Mouse (Mus musculus) lung, embryonic 16.5 days (tissue): Measurements from ENCODE around the gene P2rx7. TPM values are rescaled to one million over a fixed set of nuclear protein-coding genes. Genes with fewer than 3 reads are reported as not detected.

ENCODE experiments used
- ATAC-seq: fragments of 200-750 bp; cut with Nextera tagmentation; 2 replicates; pipeline ENCODE4 v1.8.0; 2017; ENCODE audit warnings: low read depth, mild to moderate bottlenecking, moderate library complexity
- H3K27ac ChIP-seq: fragments of 300-500 bp; sonication (generic); 2 replicates; pipeline ENCODE4 v1.5.1; 2014; ENCODE audit warnings: mild to moderate bottlenecking, control low read depth, low read length
- H3K27me3 ChIP-seq: fragments of 300-500 bp; sonication (generic); 2 replicates; pipeline ENCODE4 v1.6.1; 2014; ENCODE audit warnings: low read depth, low read length, mixed read lengths; ENCODE audit not compliant: control insufficient read depth, insufficient read depth
- H3K36me3 ChIP-seq: fragments of 300-500 bp; sonication (generic); 2 replicates; pipeline ENCODE4 v1.6.1; 2014; ENCODE audit warnings: low read length; ENCODE audit not compliant: control insufficient read depth, insufficient read depth
- H3K4me1 ChIP-seq: fragments of 300-500 bp; sonication (generic); replicated peaks from 2 replicates; pipeline ENCODE4 v1.6.1; 2014; ENCODE audit warnings: low read length, mixed read lengths; ENCODE audit not compliant: control insufficient read depth, insufficient read depth
- H3K4me2 ChIP-seq: fragments of 300-500 bp; sonication (generic); 2 replicates; pipeline ENCODE4 v1.6.1; 2014; ENCODE audit warnings: low read depth, low read length, control low read depth
- H3K4me3 ChIP-seq: fragments of 300-500 bp; sonication (generic); 2 replicates; pipeline ENCODE4 v1.5.1; 2014; ENCODE audit warnings: mild to moderate bottlenecking, low read length, control low read depth
- H3K9ac ChIP-seq: fragments of 300-500 bp; sonication (generic); 2 replicates; pipeline ENCODE4 v1.6.1; 2014; ENCODE audit warnings: low read length, control low read depth
- H3K9me3 ChIP-seq: fragments of 300-500 bp; sonication (generic); 2 replicates; pipeline ENCODE4 v1.6.1; 2016; ENCODE audit warnings: low read length; ENCODE audit not compliant: control insufficient read depth
- WGBS: fragments of 180-500 bp; shearing (Covaris S2); extraction: QIAGEN DNeasy Blood & Tissue Kit; methylation state at CpG from one replicate; pipeline ENCODE4 v1.1.7; 2014; 5-methylcytosine and 5-hydroxymethylcytosine counted together
- polyA plus RNA-seq: library from polyadenylated mRNA; unstranded; fragments of >200 nt; fragmentation: Nextera tagmentation; extraction: Ambion mirVana; gene quantifications from 2 replicates; pipeline ENCODE4 v1.2.1, GENCODE M21; 2015

P2rx7 gene
- polyA plus RNA-seq: 4.2 TPM in 2 replicates

- peak within 1 kb of the TSS; percentile 37; the same call in 1 of the 2 replicates for H3K9ac ChIP-seq
These were observed at the start of gene P2rx7 for GRCm38 (mm10) chr5:122643701-122644100. Gene P2rx7 (plus strand): TSS chr5:122643911.

GRCm38 (mm10) chr5:122595470-122595869 is 48.2 kb upstream of the P2rx7 start:
- no peak for ATAC-seq
- WGBS: 64% methylated on average over 4 of the region's 4 CpGs

More at GRCm38 (mm10) chr5:122643701-122644100, at the start of gene P2rx7:
- H3K9me3 ChIP-seq: no peaks in the 10 kb centered on the region
- 0 out of 2 replicates have a peak, but pooled peaks cover 8% of the 10 kb centered on the region for H3K4me1 ChIP-seq
- peak within 1 kb of the TSS; percentile 30 for H3K4me3 ChIP-seq
- 58% methylated on average over 12 of the region's 12 CpGs for WGBS
- H3K27ac ChIP-seq: peak within 1 kb of the TSS; percentile 41
- no peaks in the 10 kb centered on the region for H3K36me3 ChIP-seq
- H3K4me2 ChIP-seq: peak within 1 kb of the TSS; percentile 33
- ATAC-seq: peak; percentile 75
- no peaks in the 10 kb centered on the region for H3K27me3 ChIP-seq

GRCm38 (mm10) chr5:122602233-122602632 is 41.5 kb upstream of the P2rx7 start:
- no peaks in the 10 kb centered on the region for H3K9me3 ChIP-seq
- peaks cover 11% of the 10 kb centered on the region for H3K4me1 ChIP-seq
- peak overlapping the region; percentile 76 for H3K27ac ChIP-seq
- H3K9ac ChIP-seq: no peak overlapping the region
- H3K36me3 ChIP-seq: peaks cover 19% of the 10 kb centered on the region
- no peak overlapping the region for H3K4me2 ChIP-seq
- ATAC-seq: peak; percentile 93
- no peaks in the 10 kb centered on the region for H3K27me3 ChIP-seq
- 18% methylated on average over 11 of the region's 11 CpGs for WGBS
- no peak overlapping the region for H3K4me3 ChIP-seq

More at GRCm38 (mm10) chr5:122595470-122595869, 48.2 kb upstream of the P2rx7 start:
- H3K9me3 ChIP-seq: peaks cover 2% of the 10 kb centered on the region; the same call in 1 of the 2 replicates
- H3K9ac ChIP-seq: no peak overlapping the region
- H3K27ac ChIP-seq: no peak overlapping the region
- H3K4me3 ChIP-seq: no peak overlapping the region
- H3K36me3 ChIP-seq: peaks cover 19% of the 10 kb centered on the region
- no peak overlapping the region for H3K4me2 ChIP-seq
- H3K27me3 ChIP-seq: no peaks in the 10 kb centered on the region
- H3K4me1 ChIP-seq: no peaks in the 10 kb centered on the region

- Histone ChIP-seq H3K4me3 (no peak overlapping the region), H3K27me3 (no peaks in the 10 kb centered on the region), H3K4me2 (no peak overlapping the region), H3K36me3 (peaks cover 23% of the 10 kb centered on the region), H3K9me3 (no peaks in the 10 kb centered on the region), H3K4me1 (peaks cover 11% of the 10 kb centered on the region), H3K9ac (no peak overlapping the region), H3K27ac (no peak overlapping the region)
- WGBS: 92% methylated on average over 2 of the region's 2 CpGs
- no peak for ATAC-seq
These were observed 38.8 kb upstream of the P2rx7 start for GRCm38 (mm10) chr5:122604894-122605293.

- H3K9me3 ChIP-seq: no peaks in the 10 kb centered on the region
- H3K27ac ChIP-seq: peak overlapping the region; percentile 33; the same call in 1 of the 2 replicates
- peaks cover 11% of the 10 kb centered on the region for H3K4me1 ChIP-seq
- no peaks in the 10 kb centered on the region for H3K27me3 ChIP-seq
- no peak for ATAC-seq
- peak overlapping the region; percentile 40 for H3K9ac ChIP-seq
- no peak overlapping the region for H3K4me3 ChIP-seq
- peaks cover 5% of the 10 kb centered on the region for H3K36me3 ChIP-seq
- no peak overlapping the region for H3K4me2 ChIP-seq
- WGBS: 41% methylated on average over 5 of the region's 5 CpGs
These were observed 32.1 kb upstream of the P2rx7 start for GRCm38 (mm10) chr5:122611651-122612050.

GRCm38 (mm10) chr5:122613908-122614732 is 29.6 kb upstream of the P2rx7 start, which contains the start of gene Ift81:
Gene Ift81 (minus strand): TSS chr5:122614518.
- Histone ChIP-seq H3K9me3 (no peaks in the 10 kb centered on the region), H3K9ac (peak within 1 kb of the TSS; percentile 86), H3K4me3 (peak within 1 kb of the TSS; percentile 90), H3K27ac (peak within 1 kb of the TSS; percentile 82), H3K27me3 (no peaks in the 10 kb centered on the region), H3K36me3 (peaks cover 5% of the 10 kb centered on the region; the same call in 1 of the 2 replicates), H3K4me1 (peaks cover 11% of the 10 kb centered on the region), H3K4me2 (peak within 1 kb of the TSS; percentile 64)
- 2% methylated on average over 67 of the region's 67 CpGs for WGBS
- ATAC-seq: peak; percentile 96

GRCm38 (mm10) chr5:122617718-122618117 is 26.0 kb upstream of the P2rx7 start:
- no peak overlapping the region for H3K9ac ChIP-seq
- ATAC-seq: no peak
- 72% methylated on average over 5 of the region's 5 CpGs for WGBS
- H3K4me3 ChIP-seq: no peak overlapping the region
- no peak overlapping the region for H3K4me2 ChIP-seq
- no peaks in the 10 kb centered on the region for H3K9me3 ChIP-seq
- H3K36me3 ChIP-seq: no peaks in the 10 kb centered on the region
- no peak overlapping the region for H3K27ac ChIP-seq
- H3K4me1 ChIP-seq: peaks cover 9% of the 10 kb centered on the region
- no peaks in the 10 kb centered on the region for H3K27me3 ChIP-seq

GRCm38 (mm10) chr5:122619686-122620296 is 23.9 kb upstream of the P2rx7 start:
- Histone ChIP-seq H3K4me3 (no peak overlapping the region), H3K9ac (no peak overlapping the region), H3K9me3 (no peaks in the 10 kb centered on the region), H3K4me1 (peaks cover 6% of the 10 kb centered on the region; the same call in 1 of the 2 replicates), H3K27ac (peak overlapping the region; percentile 48), H3K36me3 (no peaks in the 10 kb centered on the region), H3K27me3 (no peaks in the 10 kb centered on the region), H3K4me2 (no peak overlapping the region)
- ATAC-seq: no peak
- WGBS: 68% methylated on average over 9 of the region's 9 CpGs

- no peak overlapping the region for H3K4me2 ChIP-seq
- ATAC-seq: peak; percentile 96
- no peak overlapping the region for H3K4me3 ChIP-seq
- H3K27ac ChIP-seq: peak overlapping the region; percentile 91
- H3K27me3 ChIP-seq: no peaks in the 10 kb centered on the region
- H3K9ac ChIP-seq: no peak overlapping the region
- WGBS: 8% methylated on average over 7 of the region's 7 CpGs
- H3K4me1 ChIP-seq: peaks cover 6% of the 10 kb centered on the region; the same call in 1 of the 2 replicates
- H3K9me3 ChIP-seq: no peaks in the 10 kb centered on the region
- no peaks in the 10 kb centered on the region for H3K36me3 ChIP-seq
These were observed 22.3 kb upstream of the P2rx7 start for GRCm38 (mm10) chr5:122621376-122621886.
